9 mouse cellular contexts compared by ENCODE assay signal in the genomic region with DNA sequence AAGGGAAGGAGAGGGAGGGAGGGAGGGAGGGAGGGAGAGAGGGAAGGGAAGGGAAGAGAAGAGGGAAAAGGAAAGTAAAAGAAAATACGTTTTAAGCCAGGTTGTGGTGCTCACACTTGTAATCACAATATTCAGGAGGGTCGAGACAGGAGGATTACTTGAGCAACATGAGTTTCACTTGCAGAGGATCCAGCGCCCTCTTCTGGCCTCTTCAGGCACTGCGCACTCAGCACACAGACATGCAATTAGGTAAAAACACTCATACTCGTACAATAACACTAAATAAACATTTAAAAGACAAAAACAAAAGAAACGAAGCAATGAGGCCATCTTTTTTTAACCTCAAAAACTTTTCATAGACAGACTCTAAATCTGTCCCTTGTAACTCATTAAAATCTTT. TPM values are rescaled to one million over a fixed set of nuclear protein-coding genes. Genes with fewer than 3 reads are reported as not detected.
DNase-seq lines count a peak whose midpoint lies in the region; ATAC-seq and TF ChIP-seq lines count a peak whose summit lies in the region.
"Had no signal": no experiment of that assay in that cellular context is flagged by ENCODE, and none has a peak within 500 bp of the region (broad histone marks: within the 10 kb centered on the region; RNA-seq: fewer than 3 reads in every experiment).

No protein-coding gene starts in this region.

- DNase-seq in layer of hippocampus, adult 2 months (ENCODE audit: low spot score in 2 of 2), result no peak
- no peak for DNase-seq in layer of hippocampus, postnatal 14 days (ENCODE audit: low spot score in 2 of 2)
- DNase-seq in MEL-GATA-1-ER (ENCODE audit: extremely low read depth, low read depth), result peak; percentile 63
- peak; percentile 44 for DNase-seq in liver, postnatal 0 days
- DNase-seq in adrenal gland, postnatal 14 days, result no peak

- H3K4me3 ChIP-seq in layer of hippocampus, adult 2 months, result no peak overlapping the region
- H3K4me3 ChIP-seq in E14TG2a.4 (replicated peaks; ENCODE audit: low read length), result no peak overlapping the region
- H3K4me3 ChIP-seq in liver, postnatal 0 days (ENCODE audit: low read depth, low read length), result no peak overlapping the region
- H3K4me3 ChIP-seq: limb, embryonic 15.5 days had no signal

- H3K36me3 ChIP-seq in E14TG2a.4 (ENCODE audit: insufficient read depth, low read length), result no peaks in the 10 kb centered on the region
- no peaks in the 10 kb centered on the region for H3K36me3 ChIP-seq in liver, postnatal 0 days (replicated peaks; ENCODE audit: insufficient read depth, low read length)
- H3K36me3 ChIP-seq: limb, embryonic 15.5 days had no signal

- 47% methylated on average over 6 of the region's 6 CpGs for WGBS in liver, postnatal 0 days (ENCODE audit: insufficient replicate concordance)

- ATAC-seq in liver, postnatal 0 days, result no peak
- no peak for ATAC-seq in inflammation-experienced regulatory T-cells, adult 6 months

- H3K4me1 ChIP-seq in E14TG2a.4 (replicated peaks; ENCODE audit: low read depth, low read length), result peaks cover 14% of the 10 kb centered on the region
- no peaks in the 10 kb centered on the region for H3K4me1 ChIP-seq in liver, postnatal 0 days (ENCODE audit: insufficient read depth)
- H3K4me1 ChIP-seq: limb, embryonic 15.5 days had no signal

- H3K27ac ChIP-seq in layer of hippocampus, adult 2 months, result no peak overlapping the region
- H3K27ac ChIP-seq in liver, postnatal 0 days (ENCODE audit: low read depth), result no peak overlapping the region
- H3K27ac ChIP-seq: limb, embryonic 15.5 days had no signal

- H3K9ac ChIP-seq in liver, postnatal 0 days (replicated peaks), result no peak overlapping the region
- H3K9ac ChIP-seq: limb, embryonic 15.5 days had no signal

- peaks cover 5% of the 10 kb centered on the region for H3K9me3 ChIP-seq in E14TG2a.4 (ENCODE audit: low read length)
- H3K9me3 ChIP-seq in liver, postnatal 0 days (ENCODE audit: low read length), result no peaks in the 10 kb centered on the region; the same call in 1 of the 2 replicates
- H3K9me3 ChIP-seq: limb, embryonic 15.5 days had no signal

- peak; percentile 65 for TF ChIP-seq CTCF in layer of hippocampus, adult 2 months (conservative IDR thresholded peaks at IDR 0.05)
- peak; percentile 98 for TF ChIP-seq CTCF in E14TG2a.4 (conservative IDR thresholded peaks at IDR 0.05; ENCODE audit: low read length)
- peak; percentile 60 for TF ChIP-seq CTCF in liver, postnatal 0 days (IDR thresholded peaks at IDR 0.05; ENCODE audit: low read depth)

- peaks cover 13% of the 10 kb centered on the region for H3K27me3 ChIP-seq in E14TG2a.4 (ENCODE audit: insufficient read depth, low read length)
- no peaks in the 10 kb centered on the region for H3K27me3 ChIP-seq in liver, postnatal 0 days (ENCODE audit: insufficient read depth, low read length)
- H3K27me3 ChIP-seq: limb, embryonic 15.5 days had no signal

- H3K4me2 ChIP-seq in liver, postnatal 0 days (ENCODE audit: low read depth, low read length), result no peak overlapping the region
- H3K4me2 ChIP-seq: limb, embryonic 15.5 days had no signal

- no peak for TF ChIP-seq EP300 in liver, postnatal 0 days (IDR thresholded peaks at IDR 0.05; ENCODE audit: low read depth)

RNA-seq across cellular contexts. Expression of gene M1ap, which starts 1.0 kb away (rescaled TPM):
- total RNA-seq in layer of hippocampus, adult 2 months (2021), result not detected
- total RNA-seq in layer of hippocampus, postnatal 14 days (2021), result under 1 TPM in 1 of 2 experiments, not detected in 1; 0.44 TPM
- polyA plus RNA-seq in liver, postnatal 0 days (2015; fragmentation: Nextera tagmentation; extraction: Ambion mirVana), result 3.8 and 4.3 TPM in 2 replicates
- total RNA-seq in adrenal gland, postnatal 14 days (2021), result not detected in 2 replicates
- 1 to 10 TPM in 1 of 3 experiments, under 1 TPM in 1, not detected in 1; 0.17 to 1.8 TPM for polyA plus RNA-seq in inflammation-experienced regulatory T-cells, adult 6 months (2017; shearing (Covaris generic))

RNA-seq across cellular contexts. Expression of gene Sema4f, which starts 6.2 kb away (rescaled TPM):
- 10 to 100 TPM; 41.0 to 44.0 TPM for total RNA-seq in layer of hippocampus, adult 2 months (2021)
- 10 to 100 TPM; 43.4 to 44.2 TPM for total RNA-seq in layer of hippocampus, postnatal 14 days (2021)
- polyA plus RNA-seq in liver, postnatal 0 days (2015; fragmentation: Nextera tagmentation; extraction: Ambion mirVana), result 0.08 and 0.12 TPM in 2 replicates
- total RNA-seq in adrenal gland, postnatal 14 days (2021), result 0.48 and 1.8 TPM in 2 replicates
- polyA plus RNA-seq in inflammation-experienced regulatory T-cells, adult 6 months (2017; shearing (Covaris generic)), result 1 to 10 TPM; 2.4 to 3.6 (median 3.1) TPM
- total RNA-seq: granulocyte monocyte progenitor cell, adult 5-6 weeks had no signal

Comparison
In these comparisons a context has a peak if more than half of its experiments do, and no peak if none do; other contexts are left out.
1. DNase-seq: peak in MEL-GATA-1-ER (single experiment) and liver, postnatal 0 days (single experiment); none in layer of hippocampus, adult 2 months (0 of 2), layer of hippocampus, postnatal 14 days (0 of 2) and adrenal gland, postnatal 14 days (single experiment).
2. RNA of gene Sema4f, which starts 6.2 kb away (total RNA-seq): 43.4 to 44.2 TPM in layer of hippocampus, postnatal 14 days and 41.0 to 44.0 TPM in layer of hippocampus, adult 2 months; 0.48 to 1.8 TPM in adrenal gland, postnatal 14 days; every median in the first group is over 10 times any median in the second.
3. Peak in every context shown above with its lines, with median percentiles within 50 percentile points of each other: CTCF ChIP-seq.